Mouse (Mus musculus) gastrocnemius, adult 2 months (tissue): Measurements from ENCODE around the gene Pou2f2. TPM values are rescaled to one million over a fixed set of nuclear protein-coding genes. Genes with fewer than 3 reads are reported as not detected.

Experiments used
- DNase-seq: peaks from one replicate; pipeline ENCODE4 v3.0.0; 2022
- H3K27ac ChIP-seq: fragments of 200-600 bp; 2 replicates; pipeline ENCODE4 v1.8.1; 2022; ENCODE audit warnings: mild to moderate bottlenecking
- H3K4me3 ChIP-seq: fragments of 200-600 bp; 2 replicates; pipeline ENCODE4 v1.8.1; 2022; ENCODE audit warnings: mild to moderate bottlenecking, moderate library complexity
- CTCF ChIP-seq: fragments of 200-600 bp; IDR thresholded peaks from 2 replicates; pipeline ENCODE4 v1.8.1; 2022; ENCODE audit warnings: antibody characterized with exemption, mild to moderate bottlenecking, moderate library complexity
- intact Hi-C: fragments of 180-260 bp; cut with DNase I; formaldehyde crosslinking; loops from one replicate; pipeline ENCODE4 v1.15.1; 2025
- total RNA-seq, 2 experiments: library from RNA; stranded (reverse); gene quantifications; 2 replicates each; pipeline ENCODE4 v1.2.3; 2021

Pou2f2 gene
- total RNA-seq, 2 experiments from 2014 or later = 0.08 to 0.13 TPM

- intact Hi-C loops = no loop called here
- H3K27ac ChIP-seq = no peak overlapping the region
- no peak for TF ChIP-seq CTCF
- no peak overlapping the region for H3K4me3 ChIP-seq
- no peak for DNase-seq
Measured at GRCm38 (mm10) chr7:25184091-25184490, 4.6 kb upstream of the Pou2f2 start.

- no peak for TF ChIP-seq CTCF
- intact Hi-C loops = no loop called here
- H3K4me3 ChIP-seq = no peak overlapping the region
- DNase-seq = no peak
- no peak overlapping the region for H3K27ac ChIP-seq
Measured at GRCm38 (mm10) chr7:25181814-25182213, 2.3 kb upstream of the Pou2f2 start.

- DNase-seq = peak; percentile 40
- intact Hi-C loops = no loop called here
- TF ChIP-seq CTCF = peak; percentile 70
- Histone ChIP-seq H3K4me3 (no peak overlapping the region), H3K27ac (no peak overlapping the region)
Measured at GRCm38 (mm10) chr7:25181331-25181790, 1.8 kb upstream of the Pou2f2 start.

GRCm38 (mm10) chr7:25180512-25180911, 986 bp upstream of the Pou2f2 start:
- no peak for DNase-seq
- H3K4me3 ChIP-seq = no peak overlapping the region
- TF ChIP-seq CTCF = no peak
- no peak overlapping the region for H3K27ac ChIP-seq
- intact Hi-C loops = no loop called here

GRCm38 (mm10) chr7:25178787-25179605, 530 bp downstream of the Pou2f2 start:
- peak overlapping the region; percentile 76 for H3K4me3 ChIP-seq
- no peak for DNase-seq
- intact Hi-C loops = no loop called here
- no peak for TF ChIP-seq CTCF
- no peak overlapping the region for H3K27ac ChIP-seq

- peak overlapping the region; percentile 76 for H3K4me3 ChIP-seq
- no peak for DNase-seq
- no peak for TF ChIP-seq CTCF
- H3K27ac ChIP-seq = no peak overlapping the region
- intact Hi-C loops = no loop called here
Measured at GRCm38 (mm10) chr7:25178317-25178716, 1.2 kb downstream of the Pou2f2 start.

- no peak for DNase-seq
- H3K27ac ChIP-seq = no peak overlapping the region
- TF ChIP-seq CTCF = no peak
- H3K4me3 ChIP-seq = no peak overlapping the region
- intact Hi-C loops = no loop called here
Measured at GRCm38 (mm10) chr7:25174343-25174742, 5.2 kb downstream of the Pou2f2 start.

- TF ChIP-seq CTCF = no peak
- Histone ChIP-seq H3K27ac (no peak overlapping the region), H3K4me3 (no peak overlapping the region)
- no peak for DNase-seq
- intact Hi-C loops = no loop called here
Measured at GRCm38 (mm10) chr7:25172669-25173068, 6.9 kb downstream of the Pou2f2 start.

GRCm38 (mm10) chr7:25170583-25170982, 8.9 kb downstream of the Pou2f2 start:
- DNase-seq = no peak
- no peak for TF ChIP-seq CTCF
- Histone ChIP-seq H3K27ac (no peak overlapping the region), H3K4me3 (no peak overlapping the region)
- intact Hi-C loops = no loop called here

GRCm38 (mm10) chr7:25166106-25166505, 13.4 kb downstream of the Pou2f2 start:
- DNase-seq = no peak
- TF ChIP-seq CTCF = no peak
- H3K4me3 ChIP-seq = no peak overlapping the region
- H3K27ac ChIP-seq = no peak overlapping the region
- intact Hi-C loops = no loop called here

GRCm38 (mm10) chr7:25156158-25156648, 23.3 kb downstream of the Pou2f2 start:
- no peak for TF ChIP-seq CTCF
- intact Hi-C loops = no loop called here
- H3K27ac ChIP-seq = no peak overlapping the region
- no peak overlapping the region for H3K4me3 ChIP-seq
- no peak for DNase-seq

- no peak for DNase-seq
- intact Hi-C loops = no loop called here
- TF ChIP-seq CTCF = no peak
- no peak overlapping the region for H3K27ac ChIP-seq
- no peak overlapping the region for H3K4me3 ChIP-seq
Measured at GRCm38 (mm10) chr7:25155469-25156157, 23.9 kb downstream of the Pou2f2 start.

- no peak for TF ChIP-seq CTCF
- DNase-seq = no peak
Measured at GRCm38 (mm10) chr7:25154648-25155047, 24.9 kb downstream of the Pou2f2 start.

More at GRCm38 (mm10) chr7:25154648-25155047, 24.9 kb downstream of the Pou2f2 start:
- H3K4me3 ChIP-seq = no peak overlapping the region
- intact Hi-C loops = no loop called here
- no peak overlapping the region for H3K27ac ChIP-seq
